Mouse (Mus musculus) lung, postnatal 10 days (tissue): ENCODE measurements around the gene Prr27.

ENCODE experiments used
- DNase-seq: peaks from one replicate; pipeline ENCODE4 v3.0.0; 2021

Gene Prr27

GRCm38 (mm10) chr5:87825386-87825785, at the start of gene Prr27:
Gene Prr27, plus strand, starts transcription at chr5:87825686.
- DNase-seq = no peak

DNA sequence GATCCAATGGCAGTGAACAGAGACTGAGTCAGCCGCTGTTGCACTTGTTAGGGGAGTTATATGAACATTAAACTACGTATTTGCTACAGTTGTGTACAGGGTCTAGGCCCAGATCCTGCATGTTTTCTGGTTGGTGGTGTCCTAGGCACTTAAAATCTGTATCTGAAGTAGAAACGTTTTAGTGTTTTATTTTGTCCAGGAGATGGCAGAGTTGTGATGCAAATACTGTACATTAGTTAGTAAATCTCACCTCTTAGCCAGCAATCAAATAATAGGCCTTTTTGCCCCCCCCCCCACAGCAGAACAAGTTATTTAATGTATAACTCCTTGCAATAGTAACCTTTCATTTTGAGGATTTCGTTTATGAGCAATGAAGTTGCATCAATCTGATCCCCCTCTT, 42.8 kb upstream of the Prr27 start:
- no peak for DNase-seq

DNA sequence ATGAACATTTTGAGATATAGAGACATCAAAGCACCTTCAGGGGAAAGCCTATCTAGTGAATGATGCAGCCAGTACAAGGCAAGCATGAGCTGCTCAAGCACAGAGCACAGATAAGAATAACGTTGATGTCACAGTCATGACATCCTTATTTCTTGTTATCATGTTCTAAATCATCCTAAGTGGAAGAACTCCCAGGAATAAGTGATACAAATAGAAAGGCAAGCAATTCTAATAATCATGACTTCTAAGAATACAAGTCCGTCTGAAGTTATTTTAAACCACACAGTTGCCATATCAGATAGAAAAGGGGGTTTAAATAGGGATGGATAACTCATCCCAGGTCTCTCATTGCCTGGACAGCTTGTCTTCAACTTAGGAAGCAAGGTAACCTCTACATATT, 17.7 kb upstream of the Prr27 start, which contains the start of gene Csn1s2b:
Gene Csn1s2b (plus strand): TSS at position 301 of the 400 bp plus-strand sequence.
- DNase-seq = no peak

- DNase-seq = no peak
Observed at GRCm38 (mm10) chr5:87809253-87809652, 16.2 kb upstream of the Prr27 start.

DNA sequence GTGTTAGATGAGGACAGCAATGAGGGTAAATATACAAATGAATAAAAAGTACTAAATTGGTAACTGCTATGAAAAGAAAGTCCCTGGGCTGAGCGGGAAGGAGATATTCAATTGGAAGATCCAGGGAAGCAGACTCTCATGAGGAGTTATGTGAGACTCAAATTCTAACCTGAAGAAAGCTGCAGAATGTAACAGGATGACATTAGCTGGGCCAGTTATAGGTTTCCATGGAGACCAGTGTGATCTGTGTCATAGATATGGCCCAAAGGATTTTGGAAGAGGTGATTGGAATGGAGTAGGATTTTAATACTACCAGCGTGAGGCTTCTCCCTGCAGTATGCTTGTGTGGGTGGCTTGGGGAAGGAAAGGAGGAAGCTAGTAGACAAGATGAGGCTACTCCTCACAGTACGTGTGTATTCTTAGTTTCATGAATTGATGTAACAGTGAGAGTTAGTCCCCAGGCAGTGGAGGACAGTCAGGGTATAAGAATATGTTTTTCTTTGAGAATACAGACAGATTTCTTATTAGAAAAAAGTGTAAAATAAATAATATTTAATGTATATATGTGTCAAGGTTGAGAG, 29.7 kb downstream of the Prr27 start:
- DNase-seq = no peak

DNA sequence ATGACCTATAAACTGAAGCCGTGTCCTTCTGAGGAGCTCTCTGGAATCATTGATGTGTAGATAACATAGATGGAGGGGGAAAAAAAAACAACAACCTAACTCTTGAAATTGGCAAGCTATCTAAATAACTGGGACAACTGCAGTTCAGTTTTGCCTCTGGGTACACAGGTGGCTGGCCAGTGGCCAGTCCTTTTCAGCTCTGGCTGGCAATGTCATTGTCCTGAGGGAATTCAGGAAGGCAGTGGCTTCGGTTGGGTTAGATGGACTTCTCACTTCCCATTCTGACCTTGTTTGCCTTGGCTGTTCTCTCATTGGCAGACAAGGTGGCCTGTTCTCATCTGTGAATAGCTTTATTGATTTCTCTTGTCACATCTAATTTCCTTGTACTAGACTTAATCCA, 44.6 kb downstream of the Prr27 start:
- no peak for DNase-seq

GRCm38 (mm10) chr5:87871423-87871822, 45.9 kb downstream of the Prr27 start:
- no peak for DNase-seq

DNA sequence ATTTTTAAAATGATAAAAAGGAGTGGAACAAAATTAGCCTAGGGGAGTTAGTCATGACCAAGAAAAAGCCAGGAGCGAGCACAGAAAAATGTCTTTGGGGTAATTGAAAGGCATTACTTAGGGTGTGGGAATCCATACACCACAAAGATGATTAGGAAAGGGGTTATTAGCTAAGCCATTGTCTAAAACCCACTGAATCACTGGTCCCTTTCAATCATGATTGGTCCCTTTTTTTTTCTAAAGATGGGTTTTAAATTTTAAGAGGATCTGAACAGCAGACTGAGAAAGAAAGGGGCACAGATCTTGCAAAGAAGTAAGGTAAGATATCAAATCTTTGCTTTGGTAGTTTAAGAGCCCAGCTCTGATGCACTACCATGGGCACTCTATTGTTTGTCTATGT, 59.2 kb downstream of the Prr27 start, which contains the start of gene Odam:
Gene Odam (plus strand): TSS at position 301 of the 400 bp plus-strand sequence.
- no peak for DNase-seq
